Mouse (Mus musculus) heart, postnatal 10 days (tissue): ENCODE measurements around the gene 9130230L23Rik. TPM values are rescaled to one million over a fixed set of nuclear protein-coding genes. Genes with fewer than 3 reads are reported as not detected.

Source experiments
- DNase-seq, 2 experiments: peaks; one replicate each; pipeline ENCODE4 v3.0.0; 2021
- intact Hi-C: fragments of 180-260 bp; cut with DNase I; formaldehyde crosslinking; loops from one replicate; pipeline ENCODE4 v1.15.1; 2025
- total RNA-seq, 2 experiments: library from RNA; stranded (reverse); gene quantifications; 2 replicates each; pipeline ENCODE4 v1.2.3; 2021

Gene 9130230L23Rik
- total RNA-seq, 2 experiments from 2014 or later = not detected

- intact Hi-C loops = loop anchor here (10.0 kb wide), 1 partner anchor 422 kb away; the partner anchor contains the start of genes Smim14 and Ube2k
- DNase-seq = no peak
These were observed 47.7 kb downstream of the 9130230L23Rik start for GRCm38 (mm10) chr5:65956144-65957008.

GRCm38 (mm10) chr5:65955343-65956143 is 48.5 kb downstream of the 9130230L23Rik start:
- intact Hi-C loops = loop anchor here (10.0 kb wide), 1 partner anchor 421 kb away; the partner anchor contains the start of genes Smim14 and Ube2k
- peak; percentile 82 to 89 for DNase-seq

GRCm38 (mm10) chr5:65954130-65955080 is 49.7 kb downstream of the 9130230L23Rik start:
- DNase-seq = no peak
- intact Hi-C loops = loop anchor here (10.0 kb wide), 1 partner anchor 420 kb away; the partner anchor contains the start of genes Smim14 and Ube2k

GRCm38 (mm10) chr5:65951513-65951909 is 52.6 kb downstream of the 9130230L23Rik start:
- no peak for DNase-seq
- intact Hi-C loops = loop anchor here (10.0 kb wide), 1 partner anchor 417 kb away; the partner anchor contains the start of genes Smim14 and Ube2k

GRCm38 (mm10) chr5:65950679-65951512 is 53.2 kb downstream of the 9130230L23Rik start:
- DNase-seq = no peak
- intact Hi-C loops = loop anchor here (10.0 kb wide), 1 partner anchor 416 kb away; the partner anchor contains the start of genes Smim14 and Ube2k

GRCm38 (mm10) chr5:65950236-65950635 is 53.8 kb downstream of the 9130230L23Rik start:
- intact Hi-C loops = loop anchor here (10.0 kb wide), 1 partner anchor 415 kb away; the partner anchor contains the start of genes Smim14 and Ube2k
- DNase-seq = no peak

- DNase-seq = no peak
- intact Hi-C loops = loop anchor here (10.0 kb wide), 1 partner anchor 415 kb away; the partner anchor contains the start of genes Smim14 and Ube2k
These were observed 54.3 kb downstream of the 9130230L23Rik start for GRCm38 (mm10) chr5:65949822-65950221.

GRCm38 (mm10) chr5:65941145-65941544 is 62.9 kb downstream of the 9130230L23Rik start:
- intact Hi-C loops = no loop called here
- DNase-seq = no peak

- peak; percentile 87 to 92 for DNase-seq
- intact Hi-C loops = loop anchor here (1.0 to 10.0 kb wide), 3 partner anchors 115 to 233 kb away; no protein-coding TSS in a partner anchor
These were observed 65.9 kb downstream of the 9130230L23Rik start for GRCm38 (mm10) chr5:65937998-65938715.

GRCm38 (mm10) chr5:65937011-65937726 is 66.9 kb downstream of the 9130230L23Rik start:
- no peak for DNase-seq
- intact Hi-C loops = loop anchor here (5.0 to 10.0 kb wide), 2 partner anchors 165 to 232 kb away; no protein-coding TSS in a partner anchor

- no peak for DNase-seq
- intact Hi-C loops = loop anchor here (5.0 to 10.0 kb wide), 2 partner anchors 162 to 230 kb away; no protein-coding TSS in a partner anchor
These were observed 69.3 kb downstream of the 9130230L23Rik start, which contains the start of gene Chrna9 for GRCm38 (mm10) chr5:65934783-65935182. Gene Chrna9, plus strand, starts transcription at chr5:65934921.

- intact Hi-C loops = loop anchor here (10.0 kb wide), 1 partner anchor 229 kb away; no protein-coding TSS in a partner anchor
- no peak for DNase-seq
These were observed 70.3 kb downstream of the 9130230L23Rik start for GRCm38 (mm10) chr5:65933764-65934163.

GRCm38 (mm10) chr5:65933258-65933657 is 70.8 kb downstream of the 9130230L23Rik start:
- intact Hi-C loops = loop anchor here (10.0 kb wide), 1 partner anchor 228 kb away; no protein-coding TSS in a partner anchor
- DNase-seq = no peak

GRCm38 (mm10) chr5:65930171-65930570 is 73.9 kb downstream of the 9130230L23Rik start:
- no peak for DNase-seq
- intact Hi-C loops = loop anchor here (10.0 kb wide), 1 partner anchor 225 kb away; no protein-coding TSS in a partner anchor
